Mouse (Mus musculus) embryo, embryonic 10 days (tissue): ENCODE results near the gene Kirrel2.

Experiments
- DNase-seq: peaks from one replicate; pipeline ENCODE4 v3.0.0-alpha.2; 2015; ENCODE audit warnings: low spot score

The Kirrel2 gene

GRCm38 (mm10) chr7:30412735-30413147, 44.7 kb downstream of the Kirrel2 start:
- DNase-seq = no peak

GRCm38 (mm10) chr7:30411023-30411422, 46.5 kb downstream of the Kirrel2 start:
- DNase-seq = no peak

GRCm38 (mm10) chr7:30409789-30410188, 47.7 kb downstream of the Kirrel2 start:
- DNase-seq = no peak

- DNase-seq = no peak
Observed at GRCm38 (mm10) chr7:30408639-30409038, 48.9 kb downstream of the Kirrel2 start.

GRCm38 (mm10) chr7:30402343-30402742, 55.1 kb downstream of the Kirrel2 start:
- no peak for DNase-seq

- DNase-seq = peak; percentile 11
Observed at GRCm38 (mm10) chr7:30399671-30400070, 57.8 kb downstream of the Kirrel2 start.
